ENCODE assay signal across 10 mouse cellular contexts in genomic region chr2:91926949-91927348, GRCm38 (mm10). TPM values are rescaled to one million over a fixed set of nuclear protein-coding genes. Genes with fewer than 3 reads are reported as not detected.
DNase-seq lines count a peak whose midpoint lies in the region; ATAC-seq and TF ChIP-seq lines count a peak whose summit lies in the region.
"Had no signal": no experiment of that assay in that cellular context is flagged by ENCODE, and none has a peak within 500 bp of the region (broad histone marks: within the 10 kb centered on the region; RNA-seq: fewer than 3 reads in every experiment).

Gene Chrm4 (plus strand): TSS chr2:91927249.

- 86% methylated on average over 3 of the region's 3 CpGs for WGBS in heart, embryonic 11.5 days (ENCODE audit: insufficient replicate concordance)
- WGBS in midbrain, embryonic 10.5 days = 89% methylated on average over 3 of the region's 3 CpGs
- 94% methylated on average over 3 of the region's 3 CpGs for WGBS in midbrain, postnatal 0 days
- 85% methylated on average over 3 of the region's 3 CpGs for WGBS in intestine, embryonic 16.5 days
- WGBS in neural tube, embryonic 13.5 days = 95% methylated on average over 3 of the region's 3 CpGs
- WGBS in thymus, adult 2 months = 93% methylated on average over 3 of the region's 3 CpGs

- peak within 1 kb of the TSS; percentile 28; the same call in 1 of the 2 replicates for H3K4me3 ChIP-seq in heart, embryonic 11.5 days (ENCODE audit: low read depth, low read length)
- H3K4me3 ChIP-seq in midbrain, embryonic 10.5 days = peak within 1 kb of the TSS; percentile 29
- no peak within 1 kb of the TSS for H3K4me3 ChIP-seq in midbrain, postnatal 0 days (ENCODE audit: low read depth, low read length)
- no peak within 1 kb of the TSS; the same call in 1 of the 2 replicates for H3K4me3 ChIP-seq in intestine, embryonic 16.5 days (ENCODE audit: low read length)
- no peak within 1 kb of the TSS for H3K4me3 ChIP-seq in neural tube, embryonic 13.5 days
- no peak within 1 kb of the TSS for H3K4me3 ChIP-seq in thymus, adult 2 months (ENCODE audit: control insufficient read depth, insufficient read depth, low read length)
- H3K4me3 ChIP-seq: erythroblast, embryonic 14.5 days had no signal

- H3K4me2 ChIP-seq in heart, embryonic 11.5 days = peak within 1 kb of the TSS; percentile 52
- H3K4me2 ChIP-seq in midbrain, postnatal 0 days (ENCODE audit: low read depth, low read length, poor library complexity, severe bottlenecking) = no peak within 1 kb of the TSS
- H3K4me2 ChIP-seq in intestine, embryonic 16.5 days (ENCODE audit: low read depth, low read length) = peak within 1 kb of the TSS; percentile 10
- peak within 1 kb of the TSS; percentile 22; the same call in 1 of the 2 replicates for H3K4me2 ChIP-seq in neural tube, embryonic 13.5 days

- no peak for DNase-seq in heart, postnatal 36 days
- no peak for DNase-seq in midbrain, embryonic 10.5 days (ENCODE audit: low spot score)
- no peak for DNase-seq in midbrain, postnatal 0 days (ENCODE audit: low spot score)
- DNase-seq in thymus, adult 2 months = no peak
- DNase-seq in cerebellum, postnatal 25 days = no peak

- no peaks in the 10 kb centered on the region for H3K9me3 ChIP-seq in heart, embryonic 11.5 days (replicated peaks; ENCODE audit: control insufficient read depth, low read length)
- no peaks in the 10 kb centered on the region for H3K9me3 ChIP-seq in midbrain, embryonic 10.5 days (replicated peaks)
- H3K9me3 ChIP-seq in midbrain, postnatal 0 days (ENCODE audit: low read length) = no peaks in the 10 kb centered on the region
- H3K9me3 ChIP-seq in intestine, embryonic 16.5 days (ENCODE audit: control insufficient read depth, low read length) = no peaks in the 10 kb centered on the region
- no peaks in the 10 kb centered on the region for H3K9me3 ChIP-seq in neural tube, embryonic 13.5 days

- H3K9ac ChIP-seq in heart, embryonic 11.5 days (ENCODE audit: low read depth, low read length) = no peak within 1 kb of the TSS
- no peak within 1 kb of the TSS for H3K9ac ChIP-seq in midbrain, postnatal 0 days (replicated peaks; ENCODE audit: low read length, poor library complexity, severe bottlenecking)
- H3K9ac ChIP-seq in intestine, embryonic 16.5 days (ENCODE audit: low read depth, low read length) = no peak within 1 kb of the TSS
- no peak within 1 kb of the TSS for H3K9ac ChIP-seq in neural tube, embryonic 13.5 days

- peaks cover 10% of the 10 kb centered on the region for H3K4me1 ChIP-seq in heart, embryonic 11.5 days (ENCODE audit: control insufficient read depth, insufficient read depth, low read length)
- H3K4me1 ChIP-seq in midbrain, embryonic 10.5 days = peaks cover 69% of the 10 kb centered on the region
- H3K4me1 ChIP-seq in midbrain, postnatal 0 days (ENCODE audit: insufficient read depth, low read length) = peaks cover 5% of the 10 kb centered on the region; the same call in 1 of the 2 replicates
- peaks cover 38% of the 10 kb centered on the region for H3K4me1 ChIP-seq in intestine, embryonic 16.5 days (ENCODE audit: control insufficient read depth, insufficient read depth, low read length)
- peaks cover 60% of the 10 kb centered on the region for H3K4me1 ChIP-seq in neural tube, embryonic 13.5 days (replicated peaks)
- H3K4me1 ChIP-seq in thymus, adult 2 months (replicated peaks; ENCODE audit: control insufficient read depth, insufficient read depth, low read length) = peaks cover 33% of the 10 kb centered on the region

- peaks cover 30% of the 10 kb centered on the region for H3K27me3 ChIP-seq in heart, embryonic 11.5 days (ENCODE audit: control insufficient read depth, insufficient read depth, low read length)
- H3K27me3 ChIP-seq in midbrain, embryonic 10.5 days (ENCODE audit: low read depth, poor library complexity, severe bottlenecking) = peaks cover 47% of the 10 kb centered on the region
- H3K27me3 ChIP-seq in midbrain, postnatal 0 days (ENCODE audit: insufficient read depth, low read length) = peaks cover 25% of the 10 kb centered on the region
- peaks cover 29% of the 10 kb centered on the region for H3K27me3 ChIP-seq in intestine, embryonic 16.5 days (replicated peaks; ENCODE audit: control insufficient read depth, insufficient read depth, low read length)
- peaks cover 36% of the 10 kb centered on the region for H3K27me3 ChIP-seq in neural tube, embryonic 13.5 days
- peaks cover 16% of the 10 kb centered on the region for H3K27me3 ChIP-seq in thymus, adult 2 months (ENCODE audit: control insufficient read depth, insufficient read depth, low read length)

- 0 out of 2 replicates have a peak, but pooled peaks cover 4% of the 10 kb centered on the region for H3K36me3 ChIP-seq in heart, embryonic 11.5 days (ENCODE audit: control insufficient read depth, insufficient read depth, low read length)
- H3K36me3 ChIP-seq in midbrain, embryonic 10.5 days = peaks cover 25% of the 10 kb centered on the region
- no peaks in the 10 kb centered on the region for H3K36me3 ChIP-seq in midbrain, postnatal 0 days (ENCODE audit: insufficient read depth, low read length)
- H3K36me3 ChIP-seq in intestine, embryonic 16.5 days (ENCODE audit: control insufficient read depth, insufficient read depth, low read length) = no peaks in the 10 kb centered on the region
- no peaks in the 10 kb centered on the region for H3K36me3 ChIP-seq in neural tube, embryonic 13.5 days
- H3K36me3 ChIP-seq in thymus, adult 2 months (ENCODE audit: control insufficient read depth, insufficient read depth, low read length) = no peaks in the 10 kb centered on the region

- TF ChIP-seq CTCF in midbrain, postnatal 0 days (IDR thresholded peaks at IDR 0.05) = no peak
- no peak for TF ChIP-seq CTCF in thymus, adult 2 months (IDR thresholded peaks at IDR 0.05; ENCODE audit: borderline replicate concordance, control insufficient read depth, extremely low read depth, insufficient read depth, low read length, poor library complexity)

- H3K27ac ChIP-seq in heart, embryonic 11.5 days (ENCODE audit: low read depth, low read length) = no peak within 1 kb of the TSS
- H3K27ac ChIP-seq in midbrain, embryonic 10.5 days (replicated peaks) = no peak within 1 kb of the TSS
- no peak within 1 kb of the TSS for H3K27ac ChIP-seq in midbrain, postnatal 0 days (ENCODE audit: low read depth, low read length)
- no peak within 1 kb of the TSS for H3K27ac ChIP-seq in intestine, embryonic 16.5 days (ENCODE audit: low read length)
- no peak within 1 kb of the TSS for H3K27ac ChIP-seq in neural tube, embryonic 13.5 days (replicated peaks)
- no peak within 1 kb of the TSS for H3K27ac ChIP-seq in thymus, adult 2 months (ENCODE audit: control insufficient read depth, insufficient read depth, low read length)

- no peak for TF ChIP-seq POLR2A in thymus, adult 2 months (IDR thresholded peaks at IDR 0.05; ENCODE audit: control insufficient read depth, extremely low read depth, insufficient read depth, low read length, poor library complexity)

- intact Hi-C loops in heart, postnatal 36 days (cut with DNase I) = loop anchor here (10.0 kb wide), 1 partner anchor 322 kb away; no protein-coding TSS in a partner anchor

- ATAC-seq in heart, embryonic 11.5 days (replicated peaks; ENCODE audit: insufficient number of reproducible peaks, low FRiP score, low TSS enrichment) = no peak
- ATAC-seq in midbrain, postnatal 0 days (ENCODE audit: low FRiP score) = no peak
- no peak for ATAC-seq in intestine, embryonic 16.5 days
- no peak for ATAC-seq in neural tube, embryonic 13.5 days (ENCODE audit: low read depth)

RNA-seq across cellular contexts. Expression of gene Chrm4, which starts in this region (rescaled TPM):
- not detected in 2 replicates for polyA plus RNA-seq in heart, embryonic 11.5 days (2014; fragmentation: Nextera tagmentation; extraction: Ambion mirVana)
- total RNA-seq in heart, postnatal 36 days (2021) = not detected
- polyA plus RNA-seq in midbrain, embryonic 10.5 days (2016; fragmentation: Nextera tagmentation; extraction: Ambion mirVana) = 0.81 and 1.0 TPM in 2 replicates
- 1.8 and 4.0 TPM in 2 replicates for total RNA-seq in midbrain, postnatal 0 days (2014; rRNA removed)
- polyA plus RNA-seq in midbrain, postnatal 0 days (2015; fragmentation: Nextera tagmentation; extraction: Ambion mirVana) = 0.25 and 0.34 TPM in 2 replicates
- 0.23 and 0.33 TPM in 2 replicates for polyA plus RNA-seq in intestine, embryonic 16.5 days (2015; fragmentation: Nextera tagmentation; extraction: Ambion mirVana)
- polyA plus RNA-seq in neural tube, embryonic 13.5 days (2015; fragmentation: Nextera tagmentation; extraction: Ambion mirVana) = 1.2 and 1.5 TPM in 2 replicates
- 0.80 and 0.87 TPM in 2 replicates for polyA plus RNA-seq in thymus, adult 2 months (2012; rRNA removed)
- total RNA-seq: liver, adult 2 months had no signal
- polyA plus RNA-seq: liver, adult 2 months had no signal

Comparison
In these comparisons a context has a peak if more than half of its experiments do, and no peak if none do; other contexts are left out.
1. H3K4me3 ChIP-seq: peak in heart, embryonic 11.5 days (single experiment) and midbrain, embryonic 10.5 days (single experiment); none in midbrain, postnatal 0 days (single experiment), intestine, embryonic 16.5 days (single experiment), neural tube, embryonic 13.5 days (single experiment) and thymus, adult 2 months (single experiment).